Mouse (Mus musculus) Patski (cell line): Measurements from ENCODE around the gene Ppm1e. TPM values are rescaled to one million over a fixed set of nuclear protein-coding genes. Genes with fewer than 3 reads are reported as not detected.

Experiments
- ATAC-seq: fragments of 100-300 bp; one replicate; pipeline ENCODE4 v1.8.0; 2021
- CTCF ChIA-PET: fragments of 350-600 bp; sonication (Branson Sonifier 250); formaldehyde crosslinking; loops from one replicate; lab custom pipeline; 2022; ENCODE audit warnings: inconsistent platforms; lab: Charles Lee
- POLR2A ChIA-PET: fragments of 350-600 bp; sonication (Branson Sonifier 250); formaldehyde crosslinking; loops from one replicate; lab custom pipeline; 2022; ENCODE audit warnings: antibody characterized with exemption, inconsistent platforms; lab: Charles Lee
- DNase-seq: peaks from one replicate; pipeline ENCODE4 v3.0.0-alpha.2; 2011; ENCODE audit warnings: low read depth, low spot score
- H3K27me3 ChIP-seq: fragments of 371-371 bp; one replicate; pipeline ENCODE4 v1.5.1; 2021
- CTCF ChIP-seq: fragments of 100-300 bp; IDR thresholded peaks from one replicate; pipeline ENCODE4 v1.5.1; 2021
- in situ Hi-C: fragments of 300-500 bp; cut with MboI; formaldehyde crosslinking; loops from 3 replicates; pipeline ENCODE4 v1.11.1; 2018; ENCODE audit warnings: low pct_unique_long_range_greater_than_20kb, mixed read lengths
- polyA plus RNA-seq: library from polyadenylated mRNA; unstranded; gene quantifications from one replicate; pipeline ENCODE4 v1.2.3, GENCODE M21; 2021

Ppm1e gene
- polyA plus RNA-seq, 1 experiment from 2014 or later, result 0.35 TPM

DNA sequence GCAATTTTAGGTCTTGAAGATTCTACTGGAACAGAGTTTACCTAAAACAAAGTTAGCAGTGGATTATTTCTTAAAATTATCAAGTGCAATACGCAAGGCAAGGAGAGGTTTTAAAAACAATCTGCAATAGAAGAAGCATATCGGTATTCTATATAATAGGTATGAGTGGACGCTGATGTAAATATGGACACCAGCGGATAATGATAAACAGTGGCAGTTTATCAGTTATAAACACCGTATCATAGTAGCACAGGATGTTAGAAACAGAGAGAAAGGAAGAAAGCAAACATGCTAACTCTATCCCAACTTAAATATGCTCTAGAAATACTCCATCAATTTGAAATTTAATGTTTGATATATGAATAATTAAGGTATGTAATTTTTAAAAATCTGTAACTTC is 6.3 kb upstream of the Ppm1e start:
- DNase-seq (no peak), ATAC-seq (no peak)
- H3K27me3 ChIP-seq, result peaks cover 68% of the 10 kb centered on the region
- CTCF ChIA-PET, result no interaction called here
- in situ Hi-C loops, result no loop called here
- TF ChIP-seq CTCF, result no peak
- POLR2A ChIA-PET, result no interaction called here

DNA sequence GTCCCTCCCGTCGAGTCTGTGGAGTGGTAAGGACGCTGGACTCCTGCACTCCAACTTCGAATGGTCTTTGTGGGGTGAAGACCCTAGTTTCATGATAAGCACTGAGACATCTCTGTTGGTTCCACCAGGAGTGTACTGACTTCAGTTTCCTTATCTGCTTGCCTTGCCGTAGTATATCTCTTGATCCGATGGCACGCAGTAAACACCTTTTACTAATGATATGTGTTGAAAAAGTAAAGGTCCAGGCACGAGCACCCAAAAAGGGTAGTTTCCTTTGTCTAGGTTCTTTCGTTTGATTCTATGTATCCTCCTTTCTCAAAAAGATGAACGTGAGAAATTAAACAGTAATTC is 414 bp upstream of the Ppm1e start:
- in situ Hi-C loops, result no loop called here

DNA sequence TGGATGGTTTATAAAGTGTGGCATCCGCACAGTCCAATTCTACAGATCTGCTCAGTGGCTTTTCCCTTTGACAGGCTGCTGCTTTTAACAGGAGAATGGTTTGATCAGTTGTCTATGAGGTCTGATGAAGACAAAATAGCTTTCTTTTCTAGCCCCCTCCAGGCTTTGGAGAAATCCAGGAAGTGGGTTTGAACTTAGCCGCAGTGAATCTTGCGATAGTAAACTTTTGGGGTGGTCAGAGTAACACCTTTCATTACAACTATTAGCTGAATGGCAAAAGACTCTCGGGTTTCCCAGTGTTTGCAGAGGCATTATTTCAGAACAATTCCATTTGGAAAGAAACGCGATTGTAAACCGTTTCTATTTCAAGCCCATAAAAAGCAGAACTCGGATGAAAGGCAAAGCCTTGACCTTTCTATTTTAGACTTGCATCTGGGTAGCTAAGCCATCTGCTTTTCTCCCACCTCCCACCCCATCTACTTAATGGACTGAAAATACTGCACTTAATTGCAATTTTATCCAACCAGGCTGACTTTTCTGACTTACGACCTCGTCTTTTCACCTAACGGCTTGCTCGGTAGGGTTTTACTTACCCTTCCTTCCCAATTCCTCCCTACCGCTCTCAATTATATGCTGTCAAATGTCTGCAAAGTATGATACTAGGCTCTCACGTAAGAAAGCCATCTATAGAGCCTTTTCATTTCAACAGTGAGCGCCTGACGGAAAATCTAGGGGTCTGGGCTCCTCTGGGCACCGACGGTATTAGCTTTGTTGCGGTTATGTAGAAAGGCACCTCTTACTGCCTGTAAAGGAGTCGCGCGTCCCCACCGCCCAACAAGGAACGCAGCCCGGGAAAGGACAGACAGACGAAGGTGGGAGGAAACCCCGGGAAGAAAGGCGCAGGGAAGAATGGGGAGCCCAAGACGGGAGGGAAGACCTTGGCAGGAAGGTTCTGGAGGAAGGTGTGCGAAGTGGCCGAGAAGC is 1.2 kb downstream of the Ppm1e start:
- DNase-seq (no peak), ATAC-seq (no peak)
- H3K27me3 ChIP-seq, result peaks cover 77% of the 10 kb centered on the region
- no peak for TF ChIP-seq CTCF
- POLR2A ChIA-PET, result interaction anchor here (0.7 kb wide), 1 partner anchor 85 kb away, joined by 3 read pairs; no protein-coding TSS in a partner anchor
- in situ Hi-C loops, result no loop called here
- CTCF ChIA-PET, result interaction anchor here (0.8 kb wide), 1 partner anchor 115 kb away, joined by 3 read pairs; no protein-coding TSS in a partner anchor

More for the DNA sequence above, 414 bp upstream of the Ppm1e start:
- TF ChIP-seq CTCF, result no peak
- no peak for ATAC-seq
- peaks cover 72% of the 10 kb centered on the region for H3K27me3 ChIP-seq
- CTCF ChIA-PET, result interaction anchor here (1.7 kb wide), 1 partner anchor 9 kb away, joined by 4 read pairs; no protein-coding TSS in a partner anchor
- POLR2A ChIA-PET, result interaction anchor here (0.7 kb wide), 1 partner anchor 40 kb away, joined by 3 read pairs; no protein-coding TSS in a partner anchor
- DNase-seq, result no peak

DNA sequence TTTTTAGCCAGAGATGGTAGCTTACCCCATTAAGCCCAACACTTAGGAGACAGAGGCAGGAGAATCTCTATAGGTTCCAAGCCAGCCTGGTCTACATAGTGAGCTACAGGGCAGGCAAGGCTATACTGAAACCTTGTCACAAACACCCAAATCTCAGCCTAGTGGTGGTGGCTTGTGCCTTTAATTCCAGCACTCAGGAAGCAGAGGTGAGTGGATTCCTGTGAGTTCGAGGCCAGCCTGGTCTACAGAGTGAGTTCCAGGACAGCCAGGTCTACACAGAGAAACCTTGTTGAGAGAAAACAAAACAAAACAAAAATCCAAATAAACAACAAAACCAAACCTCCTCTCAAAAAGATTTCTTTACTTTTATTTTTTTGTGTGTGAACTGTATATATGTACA is 4.0 kb downstream of the Ppm1e start:
- ATAC-seq (no peak), DNase-seq (no peak)
- POLR2A ChIA-PET, result interaction anchor here (1.1 kb wide), 1 partner anchor 48 kb away, joined by 3 read pairs; no protein-coding TSS in a partner anchor
- H3K27me3 ChIP-seq, result peaks cover 62% of the 10 kb centered on the region
- CTCF ChIA-PET, result no interaction called here
- no peak for TF ChIP-seq CTCF
- in situ Hi-C loops, result no loop called here

DNA sequence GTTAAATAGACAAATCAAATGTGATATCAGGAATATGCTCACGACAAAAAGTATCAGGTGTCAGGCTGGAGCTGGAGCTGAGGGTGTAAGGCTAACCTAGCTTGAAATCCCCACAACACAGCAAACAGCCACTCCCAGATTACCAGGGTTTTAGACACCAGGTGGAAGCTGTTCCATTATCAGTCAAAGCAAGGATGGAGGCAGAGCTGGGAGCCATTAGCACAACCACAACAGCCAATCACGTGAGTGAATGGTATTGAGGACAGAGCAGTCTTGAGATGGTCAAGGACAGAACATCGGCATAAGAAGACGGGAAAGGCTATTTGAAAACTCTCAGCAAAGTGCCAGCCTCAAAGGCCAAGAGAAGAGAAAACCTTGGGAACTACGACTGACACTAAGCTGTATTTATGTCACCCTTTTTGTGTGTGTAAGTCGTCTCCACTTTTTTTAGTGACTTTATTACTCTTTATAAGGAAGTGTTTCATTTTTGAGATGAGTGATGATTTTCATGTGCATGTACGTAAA is 5.1 kb downstream of the Ppm1e start:
- no peak for ATAC-seq

DNA sequence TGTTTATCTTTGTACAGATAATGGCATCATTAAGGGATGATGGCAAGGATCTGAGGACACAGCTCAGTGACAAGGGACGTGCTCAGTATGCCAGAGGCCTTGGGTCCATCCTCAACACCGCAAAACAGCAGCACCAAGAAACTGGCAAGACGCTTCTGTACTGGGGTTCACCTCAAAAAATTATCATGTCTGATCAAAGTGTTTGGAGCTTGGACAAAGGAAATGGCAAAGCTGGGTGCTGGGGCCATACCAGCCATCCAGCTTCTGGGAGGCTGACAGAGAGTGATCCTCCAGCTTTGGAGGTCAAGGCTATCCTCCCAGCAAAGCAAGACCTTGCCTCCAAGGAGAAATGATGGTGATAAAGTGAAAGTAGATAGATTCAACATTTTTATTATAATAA is 32.4 kb downstream of the Ppm1e start:
- DNase-seq, result no peak
- no peak for TF ChIP-seq CTCF

More for the DNA sequence above, 5.1 kb downstream of the Ppm1e start:
- no peak for DNase-seq
- peaks cover 62% of the 10 kb centered on the region for H3K27me3 ChIP-seq
- in situ Hi-C loops, result no loop called here
- ChIA-PET CTCF (no interaction called here), POLR2A (interaction anchor here (1.1 kb wide), 1 partner anchor 46 kb away, joined by 3 read pairs; no protein-coding TSS in a partner anchor)
- no peak for TF ChIP-seq CTCF

DNA sequence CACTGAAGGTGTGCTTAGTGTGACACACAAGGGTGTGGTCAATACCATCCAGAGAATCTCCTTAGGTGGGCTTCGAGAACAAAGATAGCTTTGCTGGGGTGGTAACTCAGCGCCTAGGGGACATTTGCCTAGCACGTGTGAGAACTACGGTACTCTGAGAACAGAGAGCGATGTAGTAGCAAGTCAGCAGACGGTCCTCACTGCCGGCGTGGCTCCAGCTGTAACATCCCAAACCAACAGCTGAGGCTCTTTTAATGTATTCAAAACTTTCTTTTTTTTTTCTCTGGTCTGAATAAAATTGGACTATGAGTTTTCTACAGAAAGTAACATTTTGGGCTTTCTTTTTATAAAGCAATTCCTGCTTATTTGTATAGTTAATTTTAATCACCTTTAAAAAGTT is 36.3 kb downstream of the Ppm1e start:
- ChIA-PET CTCF (no interaction called here), POLR2A (no interaction called here)
- in situ Hi-C loops, result no loop called here
- peaks cover 37% of the 10 kb centered on the region for H3K27me3 ChIP-seq
- TF ChIP-seq CTCF, result no peak
- DNase-seq, result no peak
- ATAC-seq, result no peak

More for the DNA sequence above, 32.4 kb downstream of the Ppm1e start:
- ATAC-seq, result no peak
- in situ Hi-C loops, result no loop called here
- CTCF ChIA-PET, result no interaction called here
- POLR2A ChIA-PET, result no interaction called here
- peaks cover 36% of the 10 kb centered on the region for H3K27me3 ChIP-seq

DNA sequence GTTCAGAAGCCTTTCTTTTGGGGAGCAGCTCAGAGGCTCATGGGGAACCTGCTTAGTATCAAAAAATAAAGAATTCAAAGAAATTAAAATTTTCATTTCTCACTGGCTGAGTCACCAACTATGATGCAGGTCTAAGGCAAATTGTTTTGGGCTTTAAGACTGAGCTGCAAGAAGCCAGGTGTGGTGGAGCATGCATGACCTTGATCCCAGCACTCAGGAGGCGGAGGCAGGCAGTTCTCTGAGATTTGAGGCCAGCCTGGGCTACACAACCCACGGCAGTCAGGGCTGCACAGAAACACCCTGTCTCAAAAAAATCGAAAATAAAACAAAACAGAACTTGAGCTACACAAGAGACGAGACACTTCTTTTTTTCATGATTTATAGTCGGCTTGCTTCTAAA is 38.8 kb downstream of the Ppm1e start:
- no peak for ATAC-seq
- in situ Hi-C loops, result no loop called here
- peaks cover 38% of the 10 kb centered on the region for H3K27me3 ChIP-seq
- ChIA-PET POLR2A (interaction anchor here (0.7 kb wide), 1 partner anchor 53 kb away, joined by 3 read pairs; no protein-coding TSS in a partner anchor), CTCF (interaction anchor here (0.9 to 1.6 kb wide), 3 partner anchors 9 to 18 kb away, joined by 3 read pairs; no protein-coding TSS in a partner anchor)
- DNase-seq, result no peak
- no peak for TF ChIP-seq CTCF

DNA sequence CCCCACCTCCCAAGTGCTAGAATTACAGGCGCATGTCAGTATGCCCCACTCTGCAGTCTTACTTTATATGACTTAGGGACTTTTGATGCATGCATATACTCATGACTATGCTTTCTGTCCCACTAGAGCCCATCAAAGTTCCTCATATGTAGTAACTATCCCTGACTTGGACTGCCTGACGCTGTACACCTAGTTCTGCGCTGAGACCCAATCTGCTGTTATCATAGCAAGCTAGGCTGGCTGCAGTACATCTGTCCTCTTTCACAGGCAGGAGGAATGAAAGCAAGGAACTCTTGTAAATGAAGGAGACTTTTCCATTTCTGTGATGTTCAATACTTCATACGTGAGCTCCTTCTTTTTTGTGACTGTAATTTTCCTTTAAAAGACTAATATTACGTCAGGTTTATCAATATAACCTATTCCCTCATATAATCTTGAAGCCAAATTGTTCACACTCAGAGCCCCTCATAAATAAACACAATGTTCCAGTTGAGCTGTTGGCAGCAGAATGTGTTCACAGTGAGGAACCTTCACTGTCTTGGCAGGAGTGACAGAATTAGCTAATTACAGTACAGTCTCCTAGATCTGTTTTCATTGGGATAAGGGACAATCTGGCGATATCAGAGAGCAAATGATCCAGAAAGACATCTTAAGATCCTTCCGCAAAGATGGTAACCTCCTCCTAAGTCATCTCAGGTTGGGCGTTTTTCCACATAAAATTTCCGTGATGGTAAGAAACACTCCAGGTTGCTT is 39.7 kb downstream of the Ppm1e start:
- DNase-seq, result no peak
- ChIA-PET CTCF (interaction anchor here (1.2 to 1.6 kb wide), 2 partner anchors 9 to 19 kb away, joined by 3 read pairs; no protein-coding TSS in a partner anchor), POLR2A (no interaction called here)
- ATAC-seq, result no peak
- peaks cover 38% of the 10 kb centered on the region for H3K27me3 ChIP-seq
- TF ChIP-seq CTCF, result no peak
- in situ Hi-C loops, result no loop called here

DNA sequence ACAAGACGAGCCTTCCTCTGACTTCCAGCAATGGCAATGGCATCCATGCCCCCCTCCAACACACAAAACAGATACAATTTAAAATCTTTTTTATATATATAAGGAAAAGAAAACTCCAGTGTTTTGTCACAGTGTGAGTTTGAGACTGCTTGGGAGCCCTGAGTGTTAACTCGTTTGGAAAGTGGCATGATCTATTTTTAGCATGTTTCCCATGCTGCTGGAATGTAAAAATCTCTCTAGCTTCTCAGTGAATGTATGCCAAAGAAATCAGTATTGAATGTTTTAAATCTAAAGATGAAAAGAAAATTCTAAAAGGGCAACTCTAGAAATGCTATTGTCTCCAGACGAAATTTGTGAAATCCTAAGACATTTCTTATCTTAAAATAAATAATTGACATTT is 45.3 kb downstream of the Ppm1e start:
- in situ Hi-C loops, result no loop called here

More for the DNA sequence above, 45.3 kb downstream of the Ppm1e start:
- CTCF ChIA-PET, result no interaction called here
- no peak for DNase-seq
- POLR2A ChIA-PET, result no interaction called here
- no peak for TF ChIP-seq CTCF
- peaks cover 14% of the 10 kb centered on the region for H3K27me3 ChIP-seq
- ATAC-seq, result no peak
